Mouse (Mus musculus) kidney, adult 9 months (tissue): ENCODE data around the gene Gm5938.

ENCODE experiments used
- DNase-seq: peaks from one replicate; pipeline ENCODE4 v3.0.0; 2022

The Gm5938 gene

GRCm38 (mm10) chrX:78125167-78125566 lies at the start of gene Gm5938:
Gene Gm5938, plus strand, starts transcription at chrX:78125467.
- no peak for DNase-seq

- DNase-seq: no peak
Measured at GRCm38 (mm10) chrX:78091274-78091673, 34.0 kb upstream of the Gm5938 start, which contains the start of gene Obp1a. Gene Obp1a, minus strand, starts transcription at chrX:78091374.
